Mouse (Mus musculus) lung, adult 10 weeks (tissue): Measurements from ENCODE around the gene Catsperg2. TPM values are rescaled to one million over a fixed set of nuclear protein-coding genes. Genes with fewer than 3 reads are reported as not detected.

Experiments
- polyA plus RNA-seq: library from polyadenylated mRNA; stranded (reverse); fragments of 350-450 nt; fragmentation: Illumina TruSeq; extraction: RNeasy Lipid Tissue Mini Kit (QIAGEN cat#74804); gene quantifications from one replicate; pipeline ENCODE4 v1.2.3, GENCODE M21; 2014; ENCODE audit warnings: low read depth, low replicate concordance; ENCODE audit not compliant: insufficient read depth

The Catsperg2 gene
- polyA plus RNA-seq = not detected

GRCm38 (mm10) chr7:29726860-29727259, at the start of gene Catsperg2:
Catsperg2 (minus strand) TSS chr7:29727032.

GRCm38 (mm10) chr7:29768090-29768900, 41.5 kb upstream of the Catsperg2 start, which contains the start of gene Zfp84:
Zfp84 (plus strand) TSS chr7:29768552.

Other genes with a start within 250 kb of the Catsperg2 start
- 16.5 TPM for gene Sipa1l3, start 208.4 kb downstream of the Catsperg2 start, polyA plus RNA-seq
- gene Zfp84, start 41.5 kb upstream of the Catsperg2 start, polyA plus RNA-seq = 3.6 TPM
- 1.2 TPM for gene Zfp30, start 57.0 kb upstream of the Catsperg2 start, polyA plus RNA-seq
- 5.0 TPM for gene Zfp790, start 89.1 kb upstream of the Catsperg2 start, polyA plus RNA-seq
- gene Zfp940, start 126.6 kb upstream of the Catsperg2 start, polyA plus RNA-seq = 1.3 TPM
- 3.3 TPM for gene Zfp420, start 132.9 kb upstream of the Catsperg2 start, polyA plus RNA-seq
- 2.4 TPM for gene Zfp27, start 179.5 kb upstream of the Catsperg2 start, polyA plus RNA-seq
- gene Zfp383, start 181.2 kb upstream of the Catsperg2 start, polyA plus RNA-seq = 4.4 TPM
- gene Zfp74, start 227.1 kb upstream of the Catsperg2 start, polyA plus RNA-seq = 4.0 TPM